ENCODE assay signal across 7 mouse cellular contexts in genomic region chr1:152622765-152623211, GRCm38 (mm10).
A peak's percentile ranks its signal among the peaks of the same experiment; 100 is the strongest.
DNase-seq lines count a peak whose midpoint lies in the region; ATAC-seq lines count a peak whose summit lies in the region.

No protein-coding gene starts in this region.

- peaks cover 11% of the 10 kb centered on the region; the same call in 1 of the 2 replicates for H3K27me3 ChIP-seq in embryonic facial prominence, embryonic 10.5 days (replicated peaks; ENCODE audit: low read depth, poor library complexity, severe bottlenecking)
- no peaks in the 10 kb centered on the region for H3K27me3 ChIP-seq in hindbrain, embryonic 14.5 days (ENCODE audit: control insufficient read depth, insufficient read depth, low read length)
- H3K27me3 ChIP-seq in liver, embryonic 12.5 days (replicated peaks): peaks cover 52% of the 10 kb centered on the region
- no peaks in the 10 kb centered on the region for H3K27me3 ChIP-seq in stomach, embryonic 16.5 days (ENCODE audit: control insufficient read depth, insufficient read depth, low read length)

- H3K4me2 ChIP-seq in hindbrain, embryonic 14.5 days (replicated peaks): peak overlapping the region; percentile 76
- H3K4me2 ChIP-seq in liver, embryonic 12.5 days: peak overlapping the region; percentile 56
- peak overlapping the region; percentile 74 for H3K4me2 ChIP-seq in stomach, embryonic 16.5 days (ENCODE audit: low read depth, low read length)

- 74% methylated on average over 9 of the region's 9 CpGs for WGBS in embryonic facial prominence, embryonic 10.5 days
- WGBS in hindbrain, embryonic 14.5 days: 84% methylated on average over 9 of the region's 9 CpGs
- 43% methylated on average over 9 of the region's 9 CpGs for WGBS in liver, embryonic 12.5 days (ENCODE audit: insufficient replicate concordance)
- 60% methylated on average over 9 of the region's 9 CpGs for WGBS in stomach, embryonic 16.5 days

- H3K9me3 ChIP-seq in embryonic facial prominence, embryonic 10.5 days: peaks cover 8% of the 10 kb centered on the region; the same call in 1 of the 2 replicates
- no peaks in the 10 kb centered on the region for H3K9me3 ChIP-seq in hindbrain, embryonic 14.5 days (ENCODE audit: control insufficient read depth, low read length)
- H3K9me3 ChIP-seq in liver, embryonic 12.5 days (replicated peaks): 0 out of 2 replicates have a peak, but pooled peaks cover 4% of the 10 kb centered on the region
- H3K9me3 ChIP-seq in stomach, embryonic 16.5 days (replicated peaks; ENCODE audit: control insufficient read depth, low read length): 0 out of 2 replicates have a peak, but pooled peaks cover 6% of the 10 kb centered on the region

- no peak for ATAC-seq in hindbrain, embryonic 14.5 days (ENCODE audit: low FRiP score)
- no peak for ATAC-seq in liver, embryonic 12.5 days
- ATAC-seq in stomach, embryonic 16.5 days (ENCODE audit: insufficient read depth, low FRiP score): no peak

- peak overlapping the region; percentile 81 for H3K4me3 ChIP-seq in embryonic facial prominence, embryonic 10.5 days
- no peak overlapping the region for H3K4me3 ChIP-seq in hindbrain, embryonic 14.5 days (replicated peaks; ENCODE audit: low read length)
- peak overlapping the region; percentile 49 for H3K4me3 ChIP-seq in liver, embryonic 12.5 days
- H3K4me3 ChIP-seq in stomach, embryonic 16.5 days (replicated peaks; ENCODE audit: low read length): peak overlapping the region; percentile 69

- 0 out of 2 replicates have a peak overlapping the region, but pooled peaks have one; percentile 69 for H3K27ac ChIP-seq in embryonic facial prominence, embryonic 10.5 days (replicated peaks)
- no peak overlapping the region for H3K27ac ChIP-seq in hindbrain, embryonic 14.5 days
- H3K27ac ChIP-seq in liver, embryonic 12.5 days: peak overlapping the region; percentile 28; the same call in 1 of the 2 replicates
- peak overlapping the region; percentile 66; the same call in 1 of the 2 replicates for H3K27ac ChIP-seq in stomach, embryonic 16.5 days (ENCODE audit: low read length)

- peaks cover 48% of the 10 kb centered on the region for H3K36me3 ChIP-seq in embryonic facial prominence, embryonic 10.5 days (replicated peaks)
- H3K36me3 ChIP-seq in hindbrain, embryonic 14.5 days (replicated peaks; ENCODE audit: control insufficient read depth, insufficient read depth): no peaks in the 10 kb centered on the region
- H3K36me3 ChIP-seq in liver, embryonic 12.5 days: peaks cover 10% of the 10 kb centered on the region; the same call in 1 of the 2 replicates
- H3K36me3 ChIP-seq in stomach, embryonic 16.5 days (ENCODE audit: control insufficient read depth, insufficient read depth, low read length): peaks cover 4% of the 10 kb centered on the region; the same call in 1 of the 2 replicates

- H3K4me1 ChIP-seq in embryonic facial prominence, embryonic 10.5 days: peaks cover 51% of the 10 kb centered on the region
- H3K4me1 ChIP-seq in hindbrain, embryonic 14.5 days (replicated peaks; ENCODE audit: control insufficient read depth, insufficient read depth, low read length): peaks cover 5% of the 10 kb centered on the region
- peaks cover 26% of the 10 kb centered on the region for H3K4me1 ChIP-seq in liver, embryonic 12.5 days
- peaks cover 17% of the 10 kb centered on the region; the same call in 1 of the 2 replicates for H3K4me1 ChIP-seq in stomach, embryonic 16.5 days (ENCODE audit: control insufficient read depth, insufficient read depth, low read length)

- DNase-seq in adrenal gland, postnatal 36 days: peak; percentile 36 to 60
- no peak for DNase-seq in embryonic facial prominence, embryonic 10.5 days (ENCODE audit: low spot score)
- no peak for DNase-seq in hindbrain, embryonic 14.5 days (ENCODE audit: low spot score)
- no peak for DNase-seq in right cerebral cortex, postnatal 14 days
- DNase-seq in urinary bladder, adult 2 months (ENCODE audit: low spot score): no peak

- H3K9ac ChIP-seq in hindbrain, embryonic 14.5 days: no peak overlapping the region
- H3K9ac ChIP-seq in liver, embryonic 12.5 days: 0 out of 2 replicates have a peak overlapping the region, but pooled peaks have one; percentile 37
- peak overlapping the region; percentile 62 for H3K9ac ChIP-seq in stomach, embryonic 16.5 days (ENCODE audit: low read length)

Comparison
In these comparisons a context has a peak if more than half of its experiments do, and no peak if none do; other contexts are left out.
1. DNase-seq: peak in adrenal gland, postnatal 36 days (2 of 2); none in embryonic facial prominence, embryonic 10.5 days (single experiment), hindbrain, embryonic 14.5 days (single experiment), right cerebral cortex, postnatal 14 days (single experiment) and urinary bladder, adult 2 months (single experiment).
2. Peak in every context shown above with its lines, with median percentiles within 50 percentile points of each other: H3K4me2 ChIP-seq.